In genomic region chr10:21441690-21442089, GRCm38 (mm10) we compare ENCODE assay signal across 16 mouse cellular contexts.
"Had no signal": no experiment of that assay in that cellular context is flagged by ENCODE, and none has a peak within 500 bp of the region (broad histone marks: within the 10 kb centered on the region; RNA-seq: fewer than 3 reads in every experiment).

No protein-coding gene starts in this region.

- DNase-seq: lung, adult 2 months; lung, postnatal 10 days; right cerebral cortex, postnatal 14 days; thymus, adult 18-20 months; thymus, postnatal 14 days; thymus, postnatal 36 days had no signal

- ATAC-seq: midbrain, embryonic 13.5 days; midbrain, embryonic 15.5 days had no signal

- H3K9me3 ChIP-seq: limb, embryonic 15.5 days; lung, embryonic 15.5 days; megakaryocyte, embryonic 14.5 days; midbrain, embryonic 13.5 days; midbrain, embryonic 15.5 days; neural tube, embryonic 12.5 days; stomach, embryonic 15.5 days had no signal

- H3K9ac ChIP-seq: limb, embryonic 15.5 days; liver, embryonic 14.5 days; lung, embryonic 15.5 days; midbrain, embryonic 13.5 days; midbrain, embryonic 15.5 days; neural tube, embryonic 12.5 days; stomach, embryonic 15.5 days had no signal

- H3K36me3 ChIP-seq: limb, embryonic 15.5 days; lung, embryonic 15.5 days; midbrain, embryonic 13.5 days; midbrain, embryonic 15.5 days; neural tube, embryonic 12.5 days; stomach, embryonic 15.5 days had no signal

- H3K27ac ChIP-seq: limb, embryonic 15.5 days; liver, embryonic 14.5 days; lung, embryonic 15.5 days; macrophage; midbrain, embryonic 13.5 days; midbrain, embryonic 15.5 days; neural tube, embryonic 12.5 days; stomach, embryonic 15.5 days had no signal

- H3K4me3 ChIP-seq: limb, embryonic 15.5 days; lung, embryonic 15.5 days; megakaryocyte, embryonic 14.5 days; midbrain, embryonic 13.5 days; midbrain, embryonic 15.5 days; neural tube, embryonic 12.5 days; stomach, embryonic 15.5 days had no signal

- H3K4me2 ChIP-seq: limb, embryonic 15.5 days; lung, embryonic 15.5 days; midbrain, embryonic 11.5 days; midbrain, embryonic 13.5 days; midbrain, embryonic 15.5 days; neural tube, embryonic 12.5 days; stomach, embryonic 15.5 days had no signal

- H3K27me3 ChIP-seq: limb, embryonic 15.5 days; lung, embryonic 15.5 days; midbrain, embryonic 13.5 days; midbrain, embryonic 15.5 days; neural tube, embryonic 12.5 days; stomach, embryonic 15.5 days had no signal

- H3K4me1 ChIP-seq: megakaryocyte, embryonic 14.5 days; neural tube, embryonic 12.5 days had no signal
